Mouse (Mus musculus) lung, adult 2 months (tissue): Measurements from ENCODE around the gene Aqp12. TPM values are rescaled to one million over a fixed set of nuclear protein-coding genes. Genes with fewer than 3 reads are reported as not detected.

Source experiments
- DNase-seq: peaks from one replicate; pipeline ENCODE4 v3.0.0; 2022
- H3K4me1 ChIP-seq: fragments of 200-500 bp; 2 replicates; pipeline ENCODE4 v1.6.1; 2011; ENCODE audit warnings: low read length; ENCODE audit not compliant: control insufficient read depth, insufficient read depth
- H3K4me3 ChIP-seq: fragments of 200-500 bp; replicated peaks from 2 replicates; pipeline ENCODE3; 2011; ENCODE audit warnings: low read depth, mild to moderate bottlenecking, control low read depth, low read length; ENCODE audit errors: extremely low read depth
- CTCF ChIP-seq: fragments of 200-500 bp; IDR thresholded peaks from 2 replicates; pipeline ENCODE4 v1.5.1; 2011; ENCODE audit warnings: mild to moderate bottlenecking, low read length, control low read depth; ENCODE audit not compliant: insufficient read depth
- POLR2A ChIP-seq: fragments of 200-500 bp; IDR thresholded peaks from 2 replicates; pipeline ENCODE4 v1.6.1; 2011; ENCODE audit warnings: low read depth, mild to moderate bottlenecking, control low read depth, low read length, borderline replicate concordance; ENCODE audit errors: extremely low read depth
- WGBS: fragments of 180-500 bp; shearing (Covaris S2); methylation state at CpG from one replicate; pipeline ENCODE4 v1.1.7; 2018; 5-methylcytosine and 5-hydroxymethylcytosine counted together
- polyA plus RNA-seq: library from polyadenylated mRNA; depleted of rRNA; stranded (reverse); fragments of >200 nt; gene quantifications from 2 replicates; pipeline ENCODE4 v1.2.3, GENCODE M21; 2012; rRNA removed

The Aqp12 gene
- polyA plus RNA-seq, 1 experiment = not detected

- no peak overlapping the region for H3K4me3 ChIP-seq
- no peaks in the 10 kb centered on the region for H3K4me1 ChIP-seq
- TF ChIP-seq POLR2A = no peak
- no peak for TF ChIP-seq CTCF
- no peak for DNase-seq
- WGBS = 51% methylated on average over 8 of the region's 8 CpGs
These were observed 27.9 kb downstream of the Aqp12 start for GRCm38 (mm10) chr1:93033989-93034388.

DNA sequence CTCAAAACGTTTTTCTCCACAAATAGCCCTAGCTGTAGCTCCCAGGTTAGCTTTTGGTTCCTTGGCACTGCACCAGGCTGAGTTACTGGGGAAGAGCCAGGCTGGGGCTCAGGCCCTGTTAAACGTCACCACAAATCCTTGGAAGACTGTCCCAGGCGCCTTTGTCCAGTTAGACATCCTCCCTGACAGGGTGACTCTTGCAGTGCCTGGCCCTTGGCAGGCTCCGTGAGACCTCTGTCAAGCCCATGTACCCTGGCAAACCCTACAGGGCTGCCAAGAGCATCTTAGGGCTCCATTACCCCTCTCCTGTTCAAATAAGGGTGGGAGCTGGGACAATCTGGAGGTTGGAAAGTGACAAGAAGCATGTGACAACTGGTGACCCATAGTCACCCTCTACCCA, 29.8 kb downstream of the Aqp12 start:
- TF ChIP-seq POLR2A = no peak
- Histone ChIP-seq H3K4me3 (no peak overlapping the region), H3K4me1 (no peaks in the 10 kb centered on the region)
- 71% methylated on average over 4 of the region's 4 CpGs for WGBS
- DNase-seq = no peak

DNA sequence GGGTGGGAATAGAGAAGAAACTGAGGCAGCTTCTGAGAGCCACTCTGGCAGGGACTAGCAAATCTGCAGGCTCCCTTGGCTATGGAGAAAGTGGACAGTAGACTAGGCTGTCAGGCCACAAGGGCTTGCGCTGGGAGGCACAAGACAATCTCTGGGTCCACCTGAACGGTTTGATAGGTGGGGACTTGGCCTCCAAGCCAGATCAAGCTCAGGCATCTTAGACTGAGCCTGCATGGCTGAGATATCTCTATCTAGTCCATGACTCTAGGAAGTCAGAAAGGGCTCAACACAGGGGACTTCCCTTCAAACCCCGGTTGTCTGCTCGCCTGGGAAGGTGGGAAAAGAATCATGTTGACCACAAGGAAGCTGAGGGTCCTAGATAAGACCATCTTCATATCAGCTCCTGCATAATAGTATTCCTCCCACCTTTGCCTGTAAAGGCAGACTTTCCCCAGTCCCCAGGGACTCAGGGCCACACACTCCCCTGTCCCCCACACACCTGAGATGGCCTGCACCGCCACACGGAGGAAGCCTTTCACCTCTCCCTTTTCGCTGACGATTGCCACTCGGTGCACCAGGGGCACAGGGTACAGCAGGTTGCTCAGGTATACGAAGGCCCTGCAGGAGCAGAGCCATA, 40.1 kb downstream of the Aqp12 start:
- WGBS = 79% methylated on average over 10 of the region's 10 CpGs
- no peak for TF ChIP-seq CTCF
- Histone ChIP-seq H3K4me1 (no peaks in the 10 kb centered on the region), H3K4me3 (no peak overlapping the region)
- DNase-seq = no peak

DNA sequence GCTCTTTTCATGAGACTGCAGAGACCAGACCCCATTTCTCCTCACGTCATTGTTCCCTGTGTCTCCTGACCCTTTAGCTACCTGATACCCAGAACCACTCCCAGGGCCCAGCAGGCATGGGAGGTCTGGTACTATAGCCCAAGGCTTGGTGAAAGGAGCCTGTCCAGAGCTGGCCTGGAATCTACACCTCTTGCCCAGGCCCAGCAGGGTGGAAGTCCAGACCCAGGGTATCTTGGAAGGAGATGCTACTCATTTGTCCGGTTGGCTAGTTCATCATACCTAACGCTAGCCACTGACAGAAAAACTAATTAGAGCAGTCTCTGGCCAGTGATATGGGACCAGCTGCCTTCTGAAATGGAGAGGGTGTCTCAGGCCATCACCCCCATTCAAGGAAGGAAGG, 43.9 kb downstream of the Aqp12 start:
- no peak for DNase-seq
- TF ChIP-seq CTCF = no peak
- H3K4me3 ChIP-seq = no peak overlapping the region
- H3K4me1 ChIP-seq = no peaks in the 10 kb centered on the region
- WGBS = 88% methylated on average over 3 of the region's 3 CpGs

GRCm38 (mm10) chr1:93051124-93051833, 45.1 kb downstream of the Aqp12 start:
- no peak for DNase-seq
- 58% methylated on average over 18 of the region's 23 CpGs for WGBS

More at GRCm38 (mm10) chr1:93051124-93051833, 45.1 kb downstream of the Aqp12 start:
- Histone ChIP-seq H3K4me3 (no peak overlapping the region), H3K4me1 (no peaks in the 10 kb centered on the region)
- TF ChIP-seq CTCF = no peak
- no peak for TF ChIP-seq POLR2A

Other genes with a start within 250 kb of the Aqp12 start
- gene Gpc1, start 174.7 kb upstream of the Aqp12 start, polyA plus RNA-seq = 23.4 and 23.6 TPM in 2 replicates
- gene Ankmy1, start 103.4 kb upstream of the Aqp12 start, polyA plus RNA-seq = 1.0 and 1.5 TPM in 2 replicates
- 21.9 and 27.1 TPM in 2 replicates for gene Dusp28, start 99.4 kb upstream of the Aqp12 start, polyA plus RNA-seq
- 249 and 277 TPM in 2 replicates for gene Rnpepl1, start 95.6 kb upstream of the Aqp12 start, polyA plus RNA-seq
- gene Capn10, start 72.0 kb upstream of the Aqp12 start, polyA plus RNA-seq = 26.8 and 27.3 TPM in 2 replicates
- 5.5 and 8.2 TPM in 2 replicates for gene Gpr35, start 55.5 kb upstream of the Aqp12 start, polyA plus RNA-seq
- 2.0 and 2.7 TPM in 2 replicates for gene Kif1a, start 95.6 kb downstream of the Aqp12 start, polyA plus RNA-seq
- gene Agxt, start 128.9 kb downstream of the Aqp12 start, polyA plus RNA-seq = not detected in 2 replicates
- gene 2310007B03Rik, start 154.6 kb downstream of the Aqp12 start, polyA plus RNA-seq = 72.6 and 75.8 TPM in 2 replicates
- gene Crocc2, start 162.4 kb downstream of the Aqp12 start, polyA plus RNA-seq = 2.2 and 2.8 TPM in 2 replicates
- 26.6 and 28.1 TPM in 2 replicates for gene Sned1, start 229.5 kb downstream of the Aqp12 start, polyA plus RNA-seq